Mouse (Mus musculus): ENCODE data around the gene Aar2.

The Aar2 gene

DNA sequence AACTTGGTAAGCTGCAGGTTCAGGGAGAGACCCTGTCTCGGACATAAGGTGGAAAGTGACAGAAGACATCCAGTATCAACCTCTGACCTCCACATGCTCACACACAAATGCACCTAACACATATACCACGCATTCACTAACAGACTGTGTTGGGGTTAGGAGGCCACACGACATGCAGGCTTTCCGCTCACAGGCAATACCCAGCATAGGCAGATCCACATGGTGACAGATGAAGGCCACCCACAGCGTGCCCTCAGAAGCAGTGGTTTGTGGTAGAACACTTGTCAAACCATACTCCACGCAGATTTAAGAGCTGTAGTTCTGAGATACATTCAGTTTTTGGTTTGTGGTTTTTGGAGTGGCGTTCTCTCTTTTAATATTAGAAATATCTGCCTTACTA is 21.3 kb downstream of the Aar2 start:
- DNase-seq (ENCODE audit: low spot score in 2 of 2), result no peak

DNA sequence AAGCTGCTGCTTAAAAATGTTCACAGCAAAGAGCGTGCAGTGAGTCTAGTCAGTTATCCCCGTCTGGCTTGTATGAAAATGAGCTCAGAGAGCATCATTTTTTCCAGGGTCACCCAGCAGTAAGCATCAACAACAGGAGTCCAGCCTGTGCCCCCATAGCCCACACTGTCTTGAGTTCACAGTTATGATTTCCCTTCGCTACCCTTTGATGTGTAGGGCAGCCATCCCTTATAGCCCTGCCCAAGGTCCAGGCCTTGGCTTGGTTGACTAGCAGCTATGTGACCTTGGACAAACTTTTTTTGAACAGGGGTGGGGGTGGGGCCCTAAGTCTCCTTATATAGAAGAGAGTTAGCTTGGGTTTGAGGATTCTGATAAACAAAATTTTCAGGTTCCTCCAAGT is 21.9 kb downstream of the Aar2 start:
- no peak for DNase-seq (ENCODE audit: low spot score in 2 of 2)

DNA sequence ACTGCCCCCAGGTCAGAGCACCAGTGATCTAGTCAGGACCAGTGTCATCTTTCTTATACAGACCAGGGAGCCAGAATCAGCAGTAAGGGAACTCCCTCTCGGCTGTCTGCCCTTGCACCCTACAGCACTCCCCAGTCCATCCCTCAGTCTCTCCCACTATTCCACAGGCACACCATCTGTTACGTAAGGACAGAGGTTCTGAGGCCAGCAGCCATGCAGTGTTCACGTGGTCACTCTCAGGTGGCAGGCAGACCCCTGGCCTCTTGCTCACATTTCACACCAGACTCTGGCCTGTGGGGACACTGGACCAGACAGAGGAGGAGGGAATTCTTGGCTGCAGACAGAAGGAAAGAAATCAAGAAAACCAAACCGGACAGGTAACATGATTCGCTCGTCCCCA is 24.1 kb downstream of the Aar2 start:
- DNase-seq (ENCODE audit: low spot score in 2 of 2), result no peak

DNA sequence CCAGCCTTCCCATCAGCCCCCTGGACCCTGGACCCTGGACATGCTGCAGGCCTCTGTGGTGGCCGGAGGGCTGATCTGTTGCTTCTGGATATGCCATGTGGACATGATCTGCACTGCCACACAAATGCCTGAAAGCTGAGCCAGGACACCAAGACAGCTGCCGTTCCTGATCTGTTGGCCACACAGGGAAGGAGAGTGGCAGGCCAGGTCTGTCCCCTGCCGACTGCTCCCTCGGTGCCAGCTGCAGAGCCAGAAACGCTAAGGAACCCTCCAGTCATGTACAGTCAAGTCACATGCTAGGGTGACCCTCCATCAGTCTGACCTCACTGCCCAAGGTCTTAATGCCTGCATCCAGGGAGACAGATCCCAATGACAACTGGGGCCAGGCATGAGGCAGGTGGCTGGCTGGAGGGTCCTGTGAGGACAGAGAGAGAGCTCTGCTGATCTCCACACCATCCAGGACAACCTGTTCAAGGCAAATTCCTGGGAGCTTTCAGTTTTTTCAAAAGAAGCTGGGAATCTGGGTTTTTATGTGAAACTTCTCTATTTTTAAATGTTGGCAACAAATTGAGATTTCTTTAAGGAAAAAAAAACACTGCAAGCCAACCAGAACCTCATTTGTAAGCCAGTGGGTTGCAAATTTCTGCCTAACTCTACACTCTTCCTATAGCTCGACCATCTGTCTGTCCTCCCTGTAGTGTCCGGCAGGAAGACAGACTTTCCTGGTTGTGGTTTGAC is 29.6 kb downstream of the Aar2 start:
- no peak for DNase-seq (ENCODE audit: low spot score in 2 of 2)

DNA sequence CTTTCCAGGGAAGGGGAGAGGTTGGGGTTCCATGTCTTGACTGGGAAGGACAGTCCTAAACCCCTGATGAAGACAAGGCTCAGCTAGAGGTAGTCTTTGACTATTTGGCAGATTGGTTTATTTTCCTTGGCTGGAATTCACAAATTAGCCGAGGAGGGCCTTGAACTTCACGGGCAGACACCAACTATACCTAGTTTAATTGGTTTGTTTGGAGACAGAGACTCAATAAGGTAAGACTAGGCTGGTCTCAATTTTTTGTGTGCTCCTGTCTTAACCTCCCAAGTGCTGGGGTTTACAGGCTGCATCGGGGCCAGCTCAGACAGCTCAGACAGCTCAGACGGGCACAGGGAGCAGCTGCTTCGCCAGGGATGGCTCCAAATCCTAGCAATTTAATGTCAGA is 33.1 kb downstream of the Aar2 start:
- no peak for DNase-seq (ENCODE audit: low spot score in 2 of 2)

DNA sequence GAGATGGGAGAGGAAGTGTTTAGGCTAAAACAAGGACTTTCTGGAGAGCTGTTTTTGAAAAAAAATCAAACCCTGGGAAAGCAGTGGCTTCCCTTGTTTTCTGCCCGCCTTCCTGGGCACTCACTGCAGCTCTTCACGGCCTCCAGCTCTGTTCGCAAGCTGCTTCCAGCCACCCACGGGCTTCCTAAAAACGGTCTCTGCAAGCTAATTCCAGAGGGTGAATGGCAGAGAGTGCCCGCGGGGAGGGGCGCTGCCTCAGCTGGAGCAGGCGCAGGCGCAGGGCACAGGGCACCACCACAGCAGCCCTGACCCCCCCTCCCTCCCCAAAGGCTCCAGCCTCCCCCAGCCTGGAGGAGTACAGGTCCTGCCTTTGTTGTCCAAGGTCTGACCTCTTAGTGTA is 33.9 kb downstream of the Aar2 start:
- DNase-seq (ENCODE audit: low spot score in 2 of 2), result no peak

DNA sequence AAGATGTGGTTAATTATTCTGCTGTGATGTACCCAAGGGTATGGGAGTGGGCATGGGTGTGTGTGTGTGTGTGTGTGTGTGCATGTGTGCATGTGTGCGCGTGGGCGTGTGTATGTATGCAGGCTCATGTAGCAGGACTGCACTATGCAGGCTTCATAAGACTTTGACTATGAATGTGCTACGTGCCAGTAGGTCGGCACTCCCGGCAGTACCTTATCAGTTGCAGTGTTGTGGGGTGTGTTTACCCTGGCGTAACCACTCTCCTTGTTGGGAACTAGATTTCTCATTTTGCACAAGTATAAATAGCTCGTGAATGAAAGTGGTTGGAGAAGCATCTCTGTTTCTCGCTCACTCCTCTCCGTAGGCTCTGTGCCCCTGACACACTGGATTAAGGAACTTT is 35.5 kb downstream of the Aar2 start:
- DNase-seq (ENCODE audit: low spot score in 2 of 2), result no peak

DNA sequence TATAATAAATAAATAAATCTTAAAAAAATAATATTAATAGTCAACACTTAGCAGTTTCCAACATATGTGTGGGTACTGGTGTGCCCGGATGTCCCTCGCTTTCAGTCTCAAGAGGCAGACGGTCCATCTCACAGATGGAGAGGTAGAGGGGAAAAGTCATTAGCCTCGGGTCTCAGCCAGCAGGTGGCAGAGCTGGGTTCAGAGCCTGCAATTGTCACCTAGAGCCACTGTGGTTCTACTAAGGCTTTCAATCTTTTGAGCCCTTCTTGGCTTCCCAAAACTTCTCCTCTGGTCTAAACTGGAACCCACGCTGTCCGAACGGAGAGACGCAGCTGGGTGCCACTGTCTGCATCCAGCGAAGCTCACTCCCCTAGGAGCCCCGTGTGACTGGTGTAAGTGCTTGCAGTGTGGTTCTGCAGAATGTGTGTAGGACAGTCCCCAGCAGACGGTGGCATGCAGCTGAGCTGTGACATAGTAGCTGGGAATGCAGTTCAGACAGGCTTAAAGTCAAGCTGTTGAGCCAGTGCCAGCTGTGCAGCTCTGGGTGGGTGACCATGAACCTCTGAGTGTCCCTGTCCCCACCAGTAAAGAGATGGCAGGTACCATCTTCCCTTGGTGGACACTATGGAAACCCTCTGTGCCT is 36.9 kb downstream of the Aar2 start:
- DNase-seq (ENCODE audit: low spot score in 2 of 2), result no peak

DNA sequence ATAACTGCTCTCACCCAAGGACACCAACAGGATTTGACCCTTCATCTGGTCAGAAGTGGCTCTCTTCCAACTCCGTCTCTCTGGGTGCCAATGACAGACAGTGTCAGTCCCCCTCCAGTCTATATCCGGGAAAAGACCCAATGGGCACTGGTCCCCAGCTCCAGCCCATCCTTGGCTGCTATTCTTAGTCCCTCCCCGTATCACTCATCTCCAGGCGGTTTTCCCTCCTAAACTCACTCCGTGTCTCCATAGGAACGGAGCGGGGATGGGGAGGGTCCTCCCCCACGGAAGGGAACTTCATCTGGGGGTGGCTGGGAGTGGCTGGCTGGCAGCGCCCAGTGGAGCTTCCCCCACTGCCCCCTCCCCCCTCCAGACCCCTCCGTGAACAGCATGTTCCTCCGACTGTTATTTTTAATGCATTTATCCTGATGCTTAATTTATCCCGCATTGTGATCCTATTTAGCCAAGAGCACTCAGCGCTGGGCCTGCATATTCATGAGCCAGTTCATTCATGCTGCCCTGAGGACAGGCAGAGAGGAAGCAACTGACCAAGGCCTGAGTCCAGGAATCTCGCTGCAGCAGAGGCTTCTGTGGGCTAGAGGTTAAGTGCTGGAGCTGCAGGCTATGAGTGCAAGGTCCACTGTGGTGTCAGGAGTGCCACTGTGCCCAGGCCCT is 37.5 kb downstream of the Aar2 start:
- no peak for DNase-seq (ENCODE audit: low spot score in 2 of 2)

DNA sequence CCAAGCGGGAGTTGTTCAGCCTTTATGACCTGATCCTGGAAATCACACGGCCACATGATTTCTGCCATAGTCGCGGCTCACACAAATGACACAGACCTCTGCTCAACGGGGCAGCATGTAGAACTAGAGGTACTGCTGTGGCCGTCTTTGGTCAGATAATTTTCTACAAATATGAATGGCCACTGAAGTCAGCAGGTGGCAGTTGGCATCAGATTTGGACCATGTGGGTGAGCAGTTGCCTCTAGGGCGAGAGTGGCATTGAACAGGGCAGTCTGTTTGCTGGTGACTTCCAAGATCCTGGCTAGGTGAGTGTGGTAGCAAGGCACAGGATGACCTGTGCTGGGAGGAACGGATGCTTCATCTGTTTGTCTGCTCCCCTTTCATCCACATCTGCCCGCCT is 42.1 kb downstream of the Aar2 start:
- no peak for DNase-seq (ENCODE audit: low spot score in 2 of 2)

DNA sequence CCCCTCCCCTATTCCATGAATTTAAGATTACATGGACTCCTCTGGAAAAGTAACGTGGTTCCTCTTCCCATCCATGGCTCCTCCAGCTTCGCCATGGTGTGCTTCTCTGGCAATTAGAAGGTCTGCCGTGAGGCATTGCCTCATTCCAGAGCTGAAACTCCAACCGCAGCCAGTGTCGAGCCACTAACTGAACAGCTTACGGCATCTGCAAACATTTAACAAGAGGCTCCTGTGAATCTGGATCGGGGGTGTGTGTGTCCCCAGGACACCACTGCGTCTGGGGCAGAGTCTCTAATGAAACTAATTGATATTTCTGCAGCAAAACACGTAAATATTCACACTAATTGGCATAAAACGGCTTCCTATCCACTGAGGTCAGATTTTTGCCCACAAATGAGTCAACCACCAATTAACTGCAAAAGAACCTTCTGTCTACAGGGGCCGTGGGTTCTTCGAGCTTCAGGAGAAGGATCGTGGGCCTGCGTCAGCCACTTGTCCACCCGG is 47.7 kb downstream of the Aar2 start:
- DNase-seq (ENCODE audit: low spot score in 2 of 2), result no peak

DNA sequence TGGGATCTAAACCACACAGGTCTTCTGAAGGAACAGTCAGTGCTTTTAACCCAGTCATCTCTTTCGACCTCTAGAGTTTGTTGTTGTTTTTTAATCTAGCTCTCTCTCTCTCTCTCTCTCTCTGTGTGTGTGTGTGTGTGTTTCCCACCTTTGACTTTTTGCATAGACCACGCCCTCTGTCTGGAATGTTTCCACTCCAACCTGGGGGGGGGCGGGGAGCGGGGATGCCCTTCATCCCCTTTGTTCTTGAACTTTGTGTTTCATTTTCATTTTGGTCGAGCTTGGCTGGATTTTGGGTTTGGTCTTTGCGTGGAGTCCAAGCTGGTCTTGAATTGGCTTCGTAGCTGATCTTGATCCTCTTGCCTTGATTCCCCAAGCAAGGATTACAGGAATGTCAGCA is 55.2 kb downstream of the Aar2 start:
- DNase-seq (ENCODE audit: low spot score in 2 of 2), result no peak

DNA sequence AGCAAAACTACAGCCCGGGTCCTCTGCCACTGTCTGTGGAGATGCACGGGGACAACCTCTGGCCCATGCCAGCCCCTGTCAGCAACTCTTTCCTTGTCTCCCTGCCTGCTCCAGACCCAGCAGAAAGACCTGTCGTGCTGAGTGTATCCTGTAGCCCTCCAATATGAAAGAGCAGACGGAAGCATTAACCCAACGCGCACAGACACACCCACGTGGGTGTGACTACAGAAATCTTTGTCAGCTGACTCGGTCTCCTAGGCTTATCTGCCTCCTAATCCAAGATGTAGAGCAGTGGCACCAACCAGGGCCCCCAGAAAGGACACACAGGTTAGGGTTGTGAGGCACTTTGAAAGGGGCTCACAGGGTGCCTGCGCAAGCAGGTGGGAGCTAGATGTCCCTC is 56.3 kb downstream of the Aar2 start:
- DNase-seq (ENCODE audit: low spot score in 2 of 2), result no peak

DNA sequence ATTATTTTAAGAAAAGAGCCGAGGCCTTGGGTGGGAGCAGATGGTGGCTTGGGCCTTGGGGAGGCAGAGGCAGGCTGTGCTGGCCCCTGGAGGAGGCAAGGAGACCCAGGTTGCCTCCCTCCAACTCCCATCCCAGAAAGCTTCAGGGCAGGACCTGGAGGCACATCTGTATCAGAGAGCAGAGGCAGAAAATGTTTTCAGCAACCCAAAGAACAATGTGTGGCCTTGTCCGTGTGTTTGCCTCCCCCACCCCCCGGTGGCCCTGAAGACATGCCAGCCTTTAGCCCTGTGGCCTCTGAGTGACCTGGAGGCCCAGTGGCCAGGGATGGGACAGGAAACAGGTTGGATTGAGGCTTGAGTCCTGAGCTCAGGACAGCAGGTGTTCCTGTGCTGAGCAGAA is 57.8 kb downstream of the Aar2 start:
- no peak for DNase-seq (ENCODE audit: low spot score in 2 of 2)

DNA sequence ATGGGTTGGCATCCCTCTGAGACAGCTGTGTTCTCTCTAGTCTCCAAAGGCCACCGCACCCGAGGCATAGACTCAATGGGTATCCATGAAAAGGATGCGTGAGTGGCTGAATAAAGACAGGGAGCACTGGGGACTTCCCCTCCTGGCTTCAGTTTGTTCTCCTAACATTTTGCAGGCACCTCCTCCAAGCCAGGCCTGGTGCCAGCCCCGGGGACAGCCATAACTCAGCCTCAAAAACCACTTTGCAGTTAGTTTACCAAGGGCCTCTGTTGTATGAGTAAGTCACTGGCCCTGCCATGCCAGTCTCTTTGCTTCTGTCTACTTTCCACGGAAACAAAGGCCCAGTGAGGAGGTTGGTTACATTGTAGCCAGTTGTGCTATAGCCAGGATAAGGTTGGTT is 58.6 kb downstream of the Aar2 start:
- no peak for DNase-seq (ENCODE audit: low spot score in 2 of 2)

DNA sequence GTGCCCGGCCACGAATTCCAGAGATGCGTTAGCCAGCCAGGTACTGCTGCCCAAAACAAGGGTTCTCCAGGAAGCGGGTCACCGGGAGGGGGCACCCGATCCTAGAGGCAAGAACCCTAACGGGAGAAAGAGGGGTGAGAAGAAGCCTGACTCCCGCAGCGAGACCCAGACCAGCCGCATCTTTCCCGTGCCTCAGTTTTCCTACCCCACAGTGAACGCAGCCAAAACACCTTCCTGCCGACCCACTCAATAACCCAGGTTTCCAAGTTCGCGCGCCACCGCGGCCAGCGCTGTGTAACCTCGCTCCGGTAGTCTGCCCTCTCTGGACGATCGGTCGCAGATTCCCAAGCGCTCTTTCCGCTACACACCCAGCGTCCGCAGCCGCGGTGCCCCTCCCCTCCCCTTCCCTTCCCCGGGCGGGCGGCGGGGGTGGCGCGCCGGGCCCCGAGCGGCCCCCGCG is 65.7 kb downstream of the Aar2 start:
- DNase-seq (ENCODE audit: low spot score in 2 of 2), result peak; percentile 28 to 48

DNA sequence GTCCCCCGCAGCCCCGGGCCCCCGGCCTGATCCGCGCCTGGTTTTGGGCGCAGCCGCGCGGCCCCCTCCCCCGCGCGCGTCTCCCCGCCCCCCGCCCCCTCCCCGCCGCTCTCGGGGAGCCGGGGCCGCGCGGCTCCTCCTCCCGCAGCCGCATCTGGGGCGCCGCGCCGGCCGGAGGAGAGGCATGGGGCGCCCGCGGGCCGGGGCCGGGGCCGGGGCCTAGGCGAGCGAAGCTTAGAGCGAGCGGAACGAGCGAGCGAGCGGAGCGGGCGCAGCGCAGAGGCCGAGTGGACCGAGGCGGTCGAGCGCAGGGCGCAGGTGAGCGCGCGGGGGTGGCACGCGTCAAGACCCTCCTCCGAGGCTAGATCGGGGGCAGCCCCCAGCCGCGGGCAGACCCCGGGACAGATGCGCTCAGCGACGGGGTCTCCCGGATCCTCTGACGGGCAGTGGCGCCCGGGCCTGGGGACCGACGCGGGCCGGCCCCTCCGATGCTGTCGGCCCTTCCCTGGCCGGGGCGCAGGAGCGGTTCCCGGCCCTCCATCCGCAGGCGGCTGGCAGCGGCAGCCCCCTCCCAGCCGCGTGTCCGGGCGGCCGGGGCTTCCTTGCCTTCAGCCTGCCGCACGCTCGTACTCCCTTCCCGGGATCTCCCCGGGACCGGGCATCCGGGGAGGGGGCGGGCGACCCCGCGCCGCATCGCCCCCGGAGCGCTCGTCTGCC is 66.3 kb downstream of the Aar2 start, which contains the start of gene Dlgap4:
Gene Dlgap4 (plus strand): TSS at position 165 of the 717 bp plus-strand sequence.
- DNase-seq (ENCODE audit: low spot score in 2 of 2), result no peak

DNA sequence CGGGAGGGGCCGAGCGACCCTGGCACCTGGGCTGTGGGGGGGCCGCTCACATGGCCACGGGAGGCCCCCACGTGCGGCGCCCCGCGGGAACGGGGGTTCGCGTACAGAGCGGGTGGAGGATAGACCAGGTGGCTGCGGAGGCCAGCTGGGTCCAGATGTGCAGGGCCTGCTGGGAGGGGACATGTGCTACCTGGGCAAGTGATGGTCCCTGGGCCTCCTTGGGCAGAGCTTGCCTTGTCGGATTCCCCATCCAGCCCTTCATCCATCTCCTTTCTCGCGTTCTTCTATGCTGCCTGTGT is 66.8 kb downstream of the Aar2 start:
- no peak for DNase-seq (ENCODE audit: low spot score in 2 of 2)

DNA sequence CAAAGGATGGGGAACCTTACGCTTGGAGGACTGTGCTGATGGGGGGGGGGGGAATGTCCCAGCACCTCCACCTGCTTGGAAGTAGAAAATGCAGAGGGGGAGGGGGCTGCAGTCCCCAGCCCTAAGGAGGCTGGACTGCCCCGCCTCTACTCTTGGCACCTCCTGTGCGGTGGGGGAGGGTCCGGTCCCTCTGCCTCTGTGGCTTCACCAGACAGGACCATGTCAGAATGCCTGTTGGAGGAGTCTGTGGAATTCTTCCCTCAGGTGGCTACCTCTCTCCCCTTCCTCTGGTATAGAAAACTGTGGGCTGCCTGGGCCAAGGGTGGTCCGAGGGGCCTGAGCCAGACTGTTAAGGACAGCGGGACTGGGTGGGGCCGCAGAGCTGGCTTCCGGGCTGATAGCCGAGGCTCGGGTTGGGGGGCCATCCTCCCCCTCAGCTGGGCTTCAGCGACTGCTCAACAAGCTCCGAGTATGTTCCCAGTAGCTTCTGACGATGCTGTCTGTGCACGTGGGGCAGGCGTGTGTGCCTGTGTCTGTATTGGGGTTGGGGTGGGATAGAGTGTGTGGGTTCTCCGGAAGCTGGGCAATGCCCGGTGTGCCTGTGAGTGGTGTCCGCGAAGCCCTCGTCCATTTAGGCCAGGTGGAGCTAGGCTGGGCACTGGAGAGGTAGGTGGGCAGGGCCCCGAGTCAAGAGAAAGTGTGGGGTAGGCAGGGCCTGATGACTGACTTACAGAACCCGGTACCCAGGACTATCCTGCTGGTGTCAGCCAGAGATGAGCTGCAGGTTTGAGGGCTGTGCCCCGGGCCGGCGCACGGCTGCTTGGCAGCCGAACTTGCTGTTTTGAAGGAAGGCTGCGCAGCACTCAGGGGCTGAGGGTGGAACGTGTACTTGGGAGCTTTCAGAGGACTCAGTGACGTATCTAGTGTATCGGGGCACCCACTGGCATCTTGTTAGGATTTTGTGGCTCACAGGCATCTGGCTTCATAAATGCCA is 67.6 kb downstream of the Aar2 start:
- no peak for DNase-seq (ENCODE audit: low spot score in 2 of 2)

DNA sequence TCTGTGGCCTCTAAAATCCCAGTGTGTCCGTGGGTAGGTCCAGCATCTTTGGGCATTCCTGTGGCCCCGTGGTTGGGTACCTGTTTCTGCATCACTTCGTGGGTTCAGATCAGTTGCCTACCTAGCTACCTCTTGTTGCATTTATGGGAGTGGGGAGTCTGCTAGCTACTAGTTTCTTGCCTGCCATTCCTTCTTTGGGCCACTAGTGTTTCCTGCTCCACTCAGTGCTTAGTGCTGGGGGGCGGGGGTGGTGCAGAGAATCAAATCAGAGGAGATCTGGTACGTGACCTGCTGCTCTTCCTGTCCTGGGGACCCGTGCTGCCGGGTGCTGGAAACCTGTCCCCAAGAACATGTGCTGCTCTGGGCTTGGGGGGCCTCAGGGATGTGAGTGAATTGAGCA is 69.1 kb downstream of the Aar2 start:
- no peak for DNase-seq (ENCODE audit: low spot score in 2 of 2)

DNA sequence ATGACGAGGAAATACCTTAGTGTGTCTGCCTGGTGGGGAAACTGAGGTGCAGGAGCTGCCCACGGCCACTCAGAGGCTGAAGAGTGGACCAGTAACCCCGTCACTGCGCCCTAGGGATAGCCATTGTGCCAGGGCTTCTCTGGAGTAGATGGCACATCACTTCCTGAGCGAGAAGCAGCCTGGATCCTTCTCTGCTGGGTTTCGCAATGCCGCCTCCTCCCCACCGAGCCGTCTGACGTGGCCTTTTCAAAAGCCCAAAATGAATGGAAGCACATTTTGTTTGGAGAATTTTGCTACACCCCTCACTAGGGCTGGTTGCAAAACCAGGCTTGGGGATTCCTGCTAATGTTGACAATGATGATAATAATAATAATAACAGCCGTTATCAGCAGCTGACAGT is 70.2 kb downstream of the Aar2 start:
- peak; percentile 26 to 70 for DNase-seq (ENCODE audit: low spot score in 2 of 2)

Data from urinary bladder, postnatal 36 days (tissue).